ENCODE assay signal across 10 mouse cellular contexts in genomic region chr6:32179346-32180011, GRCm38 (mm10).
DNase-seq lines count a peak whose midpoint lies in the region; ATAC-seq and TF ChIP-seq lines count a peak whose summit lies in the region.
"Had no signal": no experiment of that assay in that cellular context is flagged by ENCODE, and none has a peak within 500 bp of the region (broad histone marks: within the 10 kb centered on the region; RNA-seq: fewer than 3 reads in every experiment).

No protein-coding gene starts in this region.

- 0 out of 2 replicates have a peak, but pooled peaks cover 4% of the 10 kb centered on the region for H3K4me1 ChIP-seq in forebrain, embryonic 15.5 days
- no peaks in the 10 kb centered on the region for H3K4me1 ChIP-seq in lung, postnatal 0 days (ENCODE audit: insufficient read depth, low read depth, low read length)
- no peaks in the 10 kb centered on the region for H3K4me1 ChIP-seq in midbrain, embryonic 14.5 days (ENCODE audit: control insufficient read depth, insufficient read depth, low read length)
- H3K4me1 ChIP-seq: lung, embryonic 15.5 days had no signal

- 84% methylated on average over 2 of the region's 2 CpGs for WGBS in forebrain, embryonic 15.5 days
- 92% methylated on average over 2 of the region's 2 CpGs for WGBS in lung, postnatal 0 days
- 90% methylated on average over 2 of the region's 2 CpGs for WGBS in midbrain, embryonic 14.5 days

- H3K9ac ChIP-seq in forebrain, embryonic 15.5 days (replicated peaks) = no peak overlapping the region
- no peak overlapping the region for H3K9ac ChIP-seq in lung, postnatal 0 days (replicated peaks; ENCODE audit: low read depth)
- no peak overlapping the region for H3K9ac ChIP-seq in midbrain, embryonic 14.5 days (replicated peaks; ENCODE audit: low read length)
- H3K9ac ChIP-seq: lung, embryonic 15.5 days had no signal

- peak; percentile 57 for DNase-seq in gastrocnemius, adult 2 months
- DNase-seq in gastrocnemius, postnatal 4 days (ENCODE audit: low spot score in 2 of 2) = no peak
- peak; percentile 81 for DNase-seq in NIH3T3 (ENCODE audit: low read depth)
- DNase-seq in lung, postnatal 0 days (ENCODE audit: low spot score) = peak; percentile 72
- DNase-seq in cerebellum, postnatal 36 days = no peak
- DNase-seq in midbrain, embryonic 14.5 days = no peak
- DNase-seq: kidney, adult 9 months had no signal

- peaks cover 19% of the 10 kb centered on the region; the same call in 1 of the 2 replicates for H3K36me3 ChIP-seq in forebrain, embryonic 15.5 days
- H3K36me3 ChIP-seq in lung, postnatal 0 days (ENCODE audit: insufficient read depth, low read length) = no peaks in the 10 kb centered on the region
- H3K36me3 ChIP-seq in midbrain, embryonic 14.5 days (ENCODE audit: control insufficient read depth, insufficient read depth, low read length) = peaks cover 4% of the 10 kb centered on the region; the same call in 1 of the 2 replicates
- H3K36me3 ChIP-seq: lung, embryonic 15.5 days had no signal

- TF ChIP-seq EP300 in lung, postnatal 0 days (IDR thresholded peaks at IDR 0.05) = 0 out of 2 replicates have a peak, but pooled peaks have one; percentile 35

- ATAC-seq in forebrain, embryonic 15.5 days (replicated peaks) = peak; percentile 51; the same call in 1 of the 2 replicates
- peak; percentile 89 for ATAC-seq in lung, postnatal 0 days
- ATAC-seq in midbrain, embryonic 14.5 days (ENCODE audit: low FRiP score, low TSS enrichment) = no peak
- ATAC-seq in megakaryocyte, adult 5-6 weeks (ENCODE audit: poor library complexity, severe bottlenecking) = no peak

- H3K27ac ChIP-seq in gastrocnemius, adult 2 months = no peak overlapping the region
- H3K27ac ChIP-seq in forebrain, embryonic 15.5 days (replicated peaks) = peak overlapping the region; percentile 29; the same call in 1 of the 2 replicates
- H3K27ac ChIP-seq in lung, postnatal 0 days (ENCODE audit: low read length) = no peak overlapping the region
- H3K27ac ChIP-seq in midbrain, embryonic 14.5 days (replicated peaks; ENCODE audit: low read depth, low read length) = no peak overlapping the region
- H3K27ac ChIP-seq: lung, embryonic 15.5 days had no signal

- H3K9me3 ChIP-seq in forebrain, embryonic 15.5 days = no peaks in the 10 kb centered on the region
- H3K9me3 ChIP-seq in lung, postnatal 0 days (ENCODE audit: low read length) = no peaks in the 10 kb centered on the region
- H3K9me3 ChIP-seq in midbrain, embryonic 14.5 days (ENCODE audit: control insufficient read depth, low read length) = no peaks in the 10 kb centered on the region
- H3K9me3 ChIP-seq: lung, embryonic 15.5 days had no signal

- intact Hi-C loops in gastrocnemius, adult 2 months (cut with DNase I) = no loop called here

- H3K4me2 ChIP-seq in forebrain, embryonic 15.5 days (replicated peaks) = no peak overlapping the region
- H3K4me2 ChIP-seq in lung, postnatal 0 days (replicated peaks; ENCODE audit: low read depth, low read length) = no peak overlapping the region
- H3K4me2 ChIP-seq in midbrain, embryonic 14.5 days (ENCODE audit: low read length) = no peak overlapping the region
- H3K4me2 ChIP-seq: lung, embryonic 15.5 days had no signal

- no peak for TF ChIP-seq CTCF in gastrocnemius, adult 2 months (IDR thresholded peaks at IDR 0.05)
- TF ChIP-seq CTCF in lung, postnatal 0 days (IDR thresholded peaks at IDR 0.05) = 0 out of 2 replicates have a peak, but pooled peaks have one; percentile 3

- H3K27me3 ChIP-seq in forebrain, embryonic 15.5 days = no peaks in the 10 kb centered on the region
- no peaks in the 10 kb centered on the region for H3K27me3 ChIP-seq in lung, postnatal 0 days (replicated peaks; ENCODE audit: insufficient read depth, low read length)
- no peaks in the 10 kb centered on the region for H3K27me3 ChIP-seq in midbrain, embryonic 14.5 days (ENCODE audit: control insufficient read depth, insufficient read depth, low read length)
- H3K27me3 ChIP-seq: lung, embryonic 15.5 days had no signal

- no peak overlapping the region for H3K4me3 ChIP-seq in gastrocnemius, adult 2 months
- no peak overlapping the region for H3K4me3 ChIP-seq in forebrain, embryonic 15.5 days
- H3K4me3 ChIP-seq in lung, postnatal 0 days (ENCODE audit: low read depth, low read length) = no peak overlapping the region
- no peak overlapping the region for H3K4me3 ChIP-seq in midbrain, embryonic 14.5 days (replicated peaks; ENCODE audit: low read depth, low read length)
- H3K4me3 ChIP-seq: lung, embryonic 15.5 days had no signal

Comparison
In these comparisons a context has a peak if more than half of its experiments do, and no peak if none do; other contexts are left out.
1. DNase-seq: peak in gastrocnemius, adult 2 months (single experiment), NIH3T3 (single experiment) and lung, postnatal 0 days (single experiment); none in gastrocnemius, postnatal 4 days (0 of 2), cerebellum, postnatal 36 days (0 of 2) and midbrain, embryonic 14.5 days (single experiment).
2. ATAC-seq: peak in forebrain, embryonic 15.5 days (single experiment) and lung, postnatal 0 days (single experiment); none in midbrain, embryonic 14.5 days (single experiment) and megakaryocyte, adult 5-6 weeks (single experiment).